Mouse (Mus musculus) cerebellum, adult 8-10 months (tissue): ENCODE data around the gene Gm44579.

Experiments used
- DNase-seq: peaks from one replicate; pipeline ENCODE4 v3.0.0; 2022

Gene Gm44579

DNA sequence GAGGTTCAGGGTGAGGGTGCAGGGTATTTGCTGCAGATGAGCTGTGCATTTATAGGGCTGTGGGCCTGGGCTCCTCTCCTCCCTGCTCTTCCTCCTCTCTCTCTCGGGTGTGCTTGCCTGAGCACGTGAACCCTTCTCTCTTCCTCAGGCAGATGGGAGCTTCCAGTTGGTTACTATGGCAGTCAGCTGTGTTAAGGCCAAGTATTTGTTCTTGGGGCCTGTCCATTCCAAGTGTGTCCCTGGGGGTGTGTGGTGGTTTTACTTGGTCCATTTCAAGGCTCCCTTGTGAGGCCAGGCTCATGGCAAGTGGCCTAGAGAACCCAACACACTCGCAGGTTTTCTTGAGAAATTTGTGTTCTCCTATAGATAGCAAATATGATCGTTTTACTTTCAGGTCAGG is at the start of gene Gm44579, which contains the start of gene Olfr287:
Gene Gm44579, minus strand, starts transcription at position 101 of the 400 bp plus-strand sequence.
Gene Olfr287, minus strand, starts transcription at position 180 of the 400 bp plus-strand sequence.
- DNase-seq: no peak

DNA sequence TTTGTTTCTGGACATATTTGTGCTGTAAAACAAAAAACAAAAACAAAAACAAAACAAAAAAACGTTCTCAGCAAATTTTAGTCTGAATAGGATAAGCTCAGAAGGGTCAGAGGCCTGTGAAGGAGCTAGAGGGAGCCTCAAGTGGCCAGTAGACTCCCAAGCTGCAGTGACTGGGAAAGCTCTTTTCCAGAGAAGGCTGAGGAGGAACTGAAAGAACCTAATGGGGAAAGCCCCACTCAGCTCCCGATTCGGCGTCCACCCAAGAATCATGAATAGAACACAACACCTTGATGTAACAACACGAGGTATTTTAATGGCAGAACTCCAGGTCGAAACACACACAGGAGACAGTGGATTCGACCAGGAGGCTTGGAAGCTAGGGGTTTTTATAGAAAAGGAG is 37.0 kb upstream of the Gm44579 start:
- DNase-seq: no peak

DNA sequence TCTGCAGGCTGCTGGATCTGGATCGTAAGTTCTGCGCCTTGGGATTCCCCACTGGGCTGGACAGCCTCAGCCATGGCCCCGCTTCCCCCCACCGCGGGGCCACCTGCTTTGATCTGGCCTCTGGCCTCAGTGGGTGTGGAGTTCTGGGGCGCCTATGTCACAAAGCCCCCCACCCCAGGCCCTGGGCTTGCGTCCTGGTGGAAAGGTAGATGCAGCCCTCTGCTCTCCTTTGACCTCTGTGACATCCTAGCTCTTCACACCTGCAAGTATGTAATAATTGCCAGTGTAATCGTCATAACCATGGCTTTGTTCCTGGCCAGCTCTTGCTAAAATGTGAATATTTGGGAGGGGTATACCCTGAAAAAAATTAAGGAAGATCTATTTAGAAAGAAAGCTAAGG is 36.4 kb upstream of the Gm44579 start, which contains the start of gene H1fnt:
Gene H1fnt, minus strand, starts transcription at position 101 of the 400 bp plus-strand sequence.
- no peak for DNase-seq

DNA sequence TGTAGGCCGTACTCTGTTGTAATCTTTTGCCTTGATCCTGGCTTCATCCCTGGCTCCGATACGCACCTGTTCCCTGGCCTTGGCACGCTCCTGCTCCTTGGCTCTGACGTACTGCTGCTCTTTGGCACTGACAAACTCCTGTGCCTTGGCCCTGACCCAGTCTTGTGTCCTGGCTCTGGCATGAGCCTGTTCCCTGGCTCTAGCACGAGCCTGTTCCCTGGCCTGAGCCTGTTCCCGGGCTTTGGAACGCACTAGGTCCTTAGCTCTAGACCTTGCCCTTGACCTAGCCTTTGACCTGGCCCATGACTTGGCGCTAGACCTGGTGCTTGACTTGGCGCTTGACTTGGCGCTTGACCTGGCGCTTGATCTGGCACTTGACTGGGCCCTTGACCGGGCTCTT is 35.5 kb upstream of the Gm44579 start:
- DNase-seq: peak; percentile 10

DNA sequence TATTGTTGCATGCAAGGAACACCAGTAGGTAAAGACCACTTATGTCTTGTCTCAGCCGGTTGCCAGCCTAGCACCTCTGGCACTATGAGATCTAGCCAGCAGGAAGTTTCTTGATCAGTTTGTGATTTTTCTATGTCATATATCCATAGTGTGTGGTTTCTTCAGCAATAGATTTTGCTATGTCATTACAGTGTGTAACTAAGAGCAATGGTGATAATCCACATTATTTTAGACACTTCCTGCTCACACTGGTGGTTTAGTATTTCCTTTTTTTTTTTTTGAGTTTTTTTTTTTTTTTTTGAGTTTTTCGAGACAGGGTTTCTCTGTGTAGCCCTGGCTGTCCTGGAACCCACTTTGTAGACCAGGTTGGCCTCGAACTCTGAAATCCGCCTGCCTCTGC is 14.7 kb upstream of the Gm44579 start:
- no peak for DNase-seq

DNA sequence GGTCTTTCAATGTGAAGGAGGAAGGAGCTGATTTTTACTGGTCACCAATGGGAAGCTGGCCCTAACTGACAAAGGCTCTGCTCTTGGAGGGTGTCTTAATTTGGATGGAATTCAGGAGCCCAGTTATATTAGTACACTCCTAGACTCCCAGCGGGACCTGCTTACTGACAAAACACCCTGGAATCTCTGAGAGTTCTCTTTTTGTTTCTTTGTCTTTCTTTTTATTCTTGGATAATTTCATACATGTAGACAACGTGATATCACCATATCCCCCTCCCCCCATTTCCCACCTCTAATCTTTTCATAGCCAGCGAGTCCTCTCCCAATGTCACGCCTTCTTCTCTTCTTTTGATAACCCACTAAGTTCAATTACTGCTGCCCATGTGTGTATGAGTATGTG is 13.6 kb upstream of the Gm44579 start, which contains the start of gene Olfr286:
Gene Olfr286, minus strand, starts transcription at position 101 of the 400 bp plus-strand sequence.
- no peak for DNase-seq

DNA sequence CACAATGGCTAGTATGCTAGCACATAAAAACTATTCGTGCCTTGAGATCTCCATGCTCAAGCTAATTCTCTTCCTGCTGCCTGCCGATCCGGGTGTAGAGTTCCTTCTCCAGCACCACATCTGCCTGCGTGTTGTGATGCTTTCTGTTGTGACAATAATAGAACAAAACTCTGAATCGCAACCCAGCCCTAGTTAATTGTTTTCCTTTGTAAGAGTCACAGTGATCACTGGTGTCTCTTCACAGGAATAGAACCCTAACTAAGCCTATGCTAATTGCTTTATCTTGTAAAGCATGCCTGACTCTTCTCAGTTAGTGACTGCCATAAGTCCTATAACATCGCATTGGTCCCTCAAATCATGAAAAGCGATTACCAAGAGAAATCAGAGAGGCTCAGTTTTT is 5.3 kb upstream of the Gm44579 start:
- DNase-seq: no peak

DNA sequence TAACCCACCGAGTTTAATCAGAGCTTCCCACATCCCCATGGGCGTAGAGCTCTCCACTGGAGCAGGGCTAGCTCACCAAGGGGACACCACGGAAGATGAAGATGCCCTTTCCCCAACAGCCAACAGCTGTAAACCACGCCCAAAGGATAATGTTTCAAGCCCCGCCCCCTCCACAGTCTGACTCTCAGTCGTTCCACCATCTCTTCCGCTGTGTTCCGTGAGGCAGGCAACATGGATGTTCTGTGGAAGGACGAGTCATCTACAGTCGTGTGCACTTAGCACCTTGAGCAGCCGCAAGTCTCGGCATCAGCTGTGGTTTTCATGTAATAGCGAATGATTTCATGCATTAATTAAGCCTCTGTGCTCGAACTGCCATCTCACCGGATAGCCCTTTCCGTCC is 4.8 kb upstream of the Gm44579 start:
- no peak for DNase-seq

DNA sequence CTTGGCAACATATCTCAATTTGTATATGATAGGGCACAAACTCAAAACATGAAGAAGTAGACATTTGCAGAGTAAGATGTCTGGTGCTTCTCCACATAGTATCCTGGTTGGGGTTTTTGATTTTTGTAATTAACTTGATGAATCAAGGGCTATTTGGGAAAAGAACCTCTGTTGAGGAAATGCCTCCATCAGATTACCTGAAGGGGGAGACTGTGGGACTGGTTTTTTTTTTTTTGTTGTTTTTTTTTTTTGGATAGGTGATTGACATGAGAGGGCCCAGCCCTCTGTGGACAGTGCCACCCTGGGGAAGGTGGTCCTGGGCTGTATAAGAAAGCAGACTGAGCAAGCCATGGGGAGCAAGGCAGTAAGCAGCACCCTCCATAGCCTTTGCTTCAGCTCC is 1.6 kb upstream of the Gm44579 start:
- DNase-seq: no peak

DNA sequence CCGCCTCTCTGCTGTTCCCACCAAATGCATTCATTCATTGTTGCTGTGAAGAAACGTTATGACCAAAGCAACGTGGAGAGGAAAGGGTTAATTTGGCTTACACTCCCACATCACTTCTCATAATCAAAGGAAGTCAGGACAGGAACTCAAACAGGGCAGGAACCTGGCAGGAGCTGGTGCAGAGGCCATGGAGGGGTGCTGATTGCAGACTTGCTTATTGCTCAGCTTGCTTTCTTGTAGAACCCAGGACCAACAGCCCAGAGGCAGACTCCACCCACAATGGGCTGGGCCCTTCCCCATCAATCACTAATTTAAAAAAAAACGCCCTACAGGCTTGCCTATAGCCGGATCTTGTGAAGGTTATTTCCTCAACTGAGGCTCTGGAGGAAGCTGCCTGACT is 6.6 kb downstream of the Gm44579 start:
- no peak for DNase-seq

DNA sequence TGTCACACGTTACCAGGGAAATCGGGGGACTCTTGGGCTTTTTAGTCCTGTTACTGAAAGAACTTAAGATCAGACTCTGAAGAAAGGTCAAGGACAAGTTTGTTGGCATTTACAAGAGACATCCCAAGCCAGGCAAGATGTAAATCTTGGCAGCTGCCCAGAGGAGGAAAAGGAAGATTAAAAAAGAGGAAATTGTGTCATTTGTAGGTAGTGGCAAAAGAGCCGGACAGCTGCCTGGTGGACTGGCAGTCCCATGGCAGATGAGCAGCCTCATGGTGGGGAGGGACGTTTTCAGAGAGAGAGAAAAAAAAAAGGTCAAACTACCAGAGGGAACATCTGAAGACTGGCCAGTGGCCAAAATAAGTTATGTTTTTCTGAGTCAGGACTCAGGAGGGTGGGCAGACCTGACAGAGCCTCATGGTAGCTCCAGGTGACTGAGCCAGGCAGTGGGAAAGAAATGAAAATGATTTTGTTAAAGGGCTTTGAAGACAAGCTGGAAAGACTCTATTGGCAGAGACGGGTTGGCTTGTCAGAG is 7.4 kb downstream of the Gm44579 start:
- no peak for DNase-seq

DNA sequence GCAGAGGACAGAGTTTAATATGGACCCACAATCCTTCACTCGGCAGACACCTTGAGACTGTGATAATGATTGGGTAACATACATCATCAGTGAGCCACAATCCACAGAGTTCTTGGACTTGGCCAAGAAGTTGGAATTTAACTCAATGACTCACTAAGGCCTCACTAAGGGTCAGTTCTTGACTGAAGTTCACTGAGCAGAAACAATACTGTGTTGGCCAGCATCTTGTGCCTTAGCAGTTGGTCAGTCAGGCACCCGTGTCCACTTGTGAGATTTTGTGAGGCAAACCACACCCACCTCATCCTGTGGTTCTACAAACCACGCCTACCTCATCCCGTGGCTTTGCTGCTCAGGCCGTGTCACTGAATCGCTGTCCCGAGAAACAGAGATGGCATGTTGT is 11.1 kb downstream of the Gm44579 start:
- no peak for DNase-seq

DNA sequence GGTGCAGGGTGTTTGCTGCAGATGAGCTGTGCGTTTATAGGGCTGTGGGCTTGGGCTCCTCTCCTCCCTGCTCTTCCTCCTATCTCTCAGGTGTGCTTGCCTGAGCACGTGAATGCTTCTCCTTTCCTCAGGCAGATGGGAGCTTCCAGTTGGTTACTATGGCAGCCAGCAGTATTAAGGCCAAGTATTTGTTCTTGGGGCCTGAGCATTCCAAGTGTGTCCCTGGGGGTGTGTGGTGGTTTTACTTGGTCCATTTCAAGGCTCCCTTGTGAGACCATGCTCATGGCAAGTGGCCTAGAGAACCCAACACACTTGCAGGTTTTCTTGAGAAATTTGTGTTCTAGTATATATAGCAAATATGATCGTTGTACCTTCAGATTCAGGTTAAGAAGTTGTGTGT is 25.3 kb downstream of the Gm44579 start, which contains the start of gene Olfr288:
Gene Olfr288, minus strand, starts transcription at position 101 of the 400 bp plus-strand sequence.
- no peak for DNase-seq

DNA sequence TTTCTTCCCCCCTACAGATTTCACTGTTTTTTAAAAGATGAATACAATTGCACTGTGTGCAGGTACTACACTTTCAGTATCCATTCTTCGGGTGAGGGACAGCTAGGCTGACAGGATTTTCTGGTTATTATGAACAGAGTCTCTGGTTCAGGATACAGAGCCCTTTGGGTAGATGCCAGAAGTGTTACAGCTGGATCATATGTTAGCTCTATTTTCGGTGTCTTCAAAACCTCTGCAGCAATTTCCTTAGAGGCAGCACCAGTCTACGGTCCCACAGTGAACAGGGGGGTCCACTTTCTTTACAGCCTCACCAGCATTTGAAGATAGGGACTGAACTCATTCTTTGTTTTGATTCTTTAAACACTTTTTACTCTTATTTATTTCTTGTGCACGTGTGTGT is 36.3 kb downstream of the Gm44579 start:
- no peak for DNase-seq

DNA sequence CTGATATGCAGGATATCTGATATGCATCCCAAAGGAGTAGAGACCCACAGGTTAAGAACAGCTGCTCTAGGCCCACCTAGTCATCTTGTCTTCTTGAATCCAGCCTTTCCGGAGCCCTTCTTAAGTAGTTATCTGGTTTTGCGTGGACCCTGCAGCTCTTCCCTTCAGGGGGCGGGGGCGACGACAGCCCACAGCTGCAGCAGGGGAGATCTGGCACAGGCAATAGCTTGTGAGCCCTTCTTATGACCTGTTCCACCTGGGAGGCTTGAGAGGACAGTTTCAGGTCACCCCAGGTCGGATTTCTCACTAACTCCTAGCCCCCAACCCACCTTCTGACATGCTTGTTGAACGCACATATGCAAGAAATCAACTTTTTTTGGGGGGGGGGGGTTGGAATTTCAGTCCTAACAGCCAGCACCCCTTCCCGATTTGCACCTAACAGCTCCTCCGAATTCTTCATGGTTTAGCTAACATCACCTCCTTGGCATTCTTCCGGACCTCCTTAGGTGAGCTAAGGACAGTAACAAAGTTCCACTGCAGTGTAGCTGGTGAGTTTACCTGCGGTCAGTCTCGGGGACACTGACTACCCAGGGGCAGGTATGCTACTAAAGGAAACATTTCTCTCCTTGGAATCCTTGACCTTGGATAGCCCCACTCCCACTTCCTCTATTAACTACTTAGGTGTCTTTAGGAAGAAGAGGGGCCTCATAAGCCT is 38.8 kb downstream of the Gm44579 start:
- DNase-seq: peak; percentile 33

DNA sequence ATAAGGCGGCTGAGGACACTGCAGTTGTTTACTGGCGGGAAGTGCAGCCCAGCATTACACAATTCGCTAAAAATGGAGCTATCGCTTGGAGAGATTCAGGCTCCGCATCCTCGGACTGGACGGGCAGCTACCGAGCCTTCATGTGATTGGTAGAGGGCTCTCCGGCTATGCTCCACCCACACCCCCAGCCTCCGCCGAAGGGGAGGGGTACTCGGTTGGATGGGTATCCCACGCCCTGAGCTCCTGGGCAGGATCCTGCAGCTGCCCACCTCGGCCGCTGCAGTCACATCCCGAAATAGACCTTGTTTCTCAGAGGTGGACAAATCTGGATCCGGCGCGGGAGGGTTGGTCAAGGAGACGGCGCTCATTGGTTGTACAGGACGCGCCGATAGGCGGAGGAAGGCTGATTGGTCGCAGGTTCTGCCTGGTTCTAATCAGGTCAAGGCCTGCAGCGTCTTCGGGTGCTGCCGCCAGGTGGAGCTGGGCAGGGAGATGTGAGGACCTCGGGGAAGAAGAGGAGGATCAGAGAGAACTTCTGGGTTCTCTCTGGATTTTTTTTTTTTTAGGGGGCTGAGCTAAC is 39.6 kb downstream of the Gm44579 start:
- peak; percentile 97 for DNase-seq

DNA sequence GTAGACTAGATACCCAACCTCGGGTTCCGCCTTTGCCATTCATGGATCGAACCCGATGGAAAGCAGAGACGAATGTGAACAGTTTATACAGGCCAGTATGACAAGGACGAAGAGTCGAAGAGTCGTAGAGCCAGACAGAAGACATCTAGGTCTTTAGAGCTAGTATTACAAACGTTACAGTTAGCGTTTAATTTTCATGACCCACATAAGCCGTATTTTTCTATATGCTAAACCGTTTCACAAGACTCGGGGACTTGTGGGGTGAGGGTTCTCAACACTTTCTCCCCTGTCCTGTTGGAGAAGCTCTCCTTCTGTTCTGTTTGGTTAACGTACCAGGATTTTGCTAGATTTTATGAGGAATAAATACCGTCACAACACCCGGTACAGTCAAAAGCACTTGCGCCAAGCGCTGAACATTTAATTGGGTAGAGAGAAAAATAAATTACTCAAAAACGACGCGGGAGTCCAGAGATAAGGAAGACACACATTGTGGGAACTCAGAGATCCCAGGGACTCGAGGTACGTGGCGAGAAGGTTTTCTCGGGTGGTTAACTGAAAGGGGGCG is 40.1 kb downstream of the Gm44579 start:
- DNase-seq: no peak

DNA sequence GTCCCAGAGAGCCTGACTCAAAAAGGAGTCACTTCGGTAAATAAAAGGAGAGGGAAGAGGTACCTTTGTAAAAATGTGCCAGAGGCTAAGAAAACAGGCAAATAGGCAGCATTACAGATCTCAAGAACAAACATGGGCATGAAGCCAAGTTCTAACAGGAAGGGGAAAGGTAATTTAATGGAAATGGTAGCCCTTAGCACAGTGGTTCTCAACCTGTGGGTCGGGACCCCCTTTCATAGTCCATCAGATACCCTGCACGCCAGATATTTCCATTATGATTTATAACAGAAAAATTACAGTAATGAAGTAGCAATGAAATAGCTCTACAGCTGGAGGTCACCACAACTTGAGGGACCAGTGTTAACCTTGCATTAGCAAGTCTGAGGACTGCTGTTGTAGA is 43.5 kb downstream of the Gm44579 start:
- DNase-seq: no peak

DNA sequence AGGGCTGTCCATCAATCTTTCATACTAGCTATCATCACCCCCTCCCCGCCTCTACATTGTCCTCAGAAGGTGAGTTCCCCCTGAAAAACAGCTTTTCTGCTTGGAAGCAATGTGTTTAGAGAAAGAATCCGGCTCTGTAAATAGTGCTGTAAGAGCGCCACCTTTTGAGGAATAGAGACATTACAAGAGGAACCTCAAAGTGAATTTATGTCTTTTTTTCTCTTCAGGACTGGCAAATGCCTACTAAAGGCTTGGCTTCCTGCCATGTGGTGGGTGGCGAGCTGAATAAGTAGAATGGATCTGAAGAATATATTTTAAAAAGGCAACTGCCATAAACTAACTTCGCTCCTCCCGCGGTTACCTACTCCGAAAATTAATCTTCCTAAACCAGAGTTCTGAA is 47.0 kb downstream of the Gm44579 start:
- peak; percentile 61 for DNase-seq

DNA sequence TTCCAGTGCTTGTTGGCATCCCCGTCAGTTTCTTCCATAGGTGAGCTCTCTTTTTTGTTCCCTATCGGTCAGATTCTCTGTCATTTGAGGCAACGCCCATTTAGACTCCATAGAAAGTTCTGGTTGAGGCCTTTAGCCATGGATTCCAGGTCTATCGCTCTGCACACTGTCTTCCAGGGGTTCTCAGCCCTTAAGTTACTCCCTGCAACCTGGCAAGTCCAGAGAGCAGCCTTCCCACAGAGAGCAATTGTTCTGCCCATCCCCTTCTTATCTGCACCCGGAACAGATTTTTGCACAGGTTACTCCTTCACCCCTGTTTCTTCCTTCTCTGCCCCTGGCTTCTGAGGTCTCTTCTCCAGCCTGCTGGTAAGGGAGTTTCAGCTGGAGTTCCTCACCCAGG is 48.7 kb downstream of the Gm44579 start:
- no peak for DNase-seq

DNA sequence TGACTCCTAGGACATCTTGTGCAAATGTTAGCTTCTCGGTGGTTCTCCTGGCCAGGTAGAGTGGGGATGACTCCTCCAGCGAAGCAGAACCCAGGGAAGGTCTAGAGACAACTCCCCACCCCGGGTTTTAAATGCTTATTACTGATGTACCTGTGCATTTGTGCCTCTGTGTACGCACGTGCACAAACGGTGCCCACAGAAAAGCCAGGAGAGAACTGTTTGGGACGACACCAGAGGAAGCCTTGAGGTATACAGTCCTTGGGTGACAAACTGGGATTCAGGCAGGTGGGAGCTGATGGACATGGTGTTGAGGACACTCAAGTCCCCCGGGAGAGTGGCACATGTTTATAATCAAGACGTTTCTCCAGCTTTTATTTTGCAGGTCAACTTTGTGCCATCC is 49.9 kb downstream of the Gm44579 start:
- no peak for DNase-seq

DNA sequence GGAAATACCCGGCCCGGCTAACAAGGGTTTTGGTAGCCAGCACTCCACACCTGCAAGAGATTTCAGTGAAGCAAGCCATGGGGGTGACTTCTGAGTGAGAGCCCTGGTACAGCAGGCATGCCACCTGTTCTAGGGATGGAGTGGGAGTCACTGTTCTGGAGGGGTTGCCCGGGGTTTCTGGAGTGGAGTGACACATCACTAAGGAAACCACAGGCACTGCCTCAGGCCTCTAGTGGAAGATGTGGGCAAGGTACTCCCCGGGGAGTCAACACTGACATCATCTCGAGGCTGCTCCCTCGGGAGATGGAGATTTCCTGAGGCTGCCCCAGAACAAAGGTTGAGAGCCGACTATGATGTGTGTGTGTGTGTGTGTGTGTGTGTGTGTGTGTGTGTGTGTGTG is 50.4 kb downstream of the Gm44579 start:
- DNase-seq: no peak

DNA sequence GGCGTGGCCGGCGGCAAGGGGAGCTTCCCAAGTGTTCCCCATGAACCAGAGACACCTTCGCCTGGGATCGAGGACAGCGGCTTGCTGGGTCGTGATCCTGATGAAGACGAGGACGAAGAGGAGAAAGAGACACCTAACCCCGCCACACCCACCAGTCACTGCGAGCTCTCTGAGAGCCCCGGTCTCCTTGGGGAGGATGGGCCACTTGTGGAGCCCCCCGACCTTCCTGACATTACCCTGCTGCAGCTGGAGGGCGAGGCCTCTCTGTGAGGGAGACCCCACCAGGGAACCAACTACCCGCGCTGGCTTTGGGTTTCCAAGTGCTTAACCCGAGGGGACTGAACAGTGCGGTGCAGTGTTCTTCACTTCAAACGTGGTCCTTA is 52.2 kb downstream of the Gm44579 start:
- peak; percentile 35 for DNase-seq
